Mouse (Mus musculus): Measurements from ENCODE around the gene Rrp12. TPM values are rescaled to one million over a fixed set of nuclear protein-coding genes. Genes with fewer than 3 reads are reported as not detected.
"Not testable (repeated sequence)": the region's sequence is repeated elsewhere in the genome, so short reads cannot be mapped to it uniquely, and the experiment has no call there.

Gene Rrp12
- total RNA-seq, 2 experiments from 2014 or later: 10.4 to 18.9 TPM

- ATAC-seq (replicated peaks; ENCODE audit: poor library complexity): peak; percentile 62
Observed at GRCm38 (mm10) chr19:41906311-41907078, 10.5 kb upstream of the Rrp12 start.

- no peak for ATAC-seq (replicated peaks; ENCODE audit: poor library complexity)
Observed at GRCm38 (mm10) chr19:41905246-41905645, 9.3 kb upstream of the Rrp12 start.

GRCm38 (mm10) chr19:41902848-41903593 lies 7.0 kb upstream of the Rrp12 start:
- no peak for ATAC-seq (replicated peaks; ENCODE audit: poor library complexity)

- peak; percentile 41 for ATAC-seq (replicated peaks; ENCODE audit: poor library complexity)
Observed at GRCm38 (mm10) chr19:41901696-41902095, 5.7 kb upstream of the Rrp12 start.

GRCm38 (mm10) chr19:41900495-41901090 lies 4.6 kb upstream of the Rrp12 start:
- ATAC-seq (replicated peaks; ENCODE audit: poor library complexity): peak; percentile 53

- ATAC-seq (replicated peaks; ENCODE audit: poor library complexity): 0 out of 2 replicates have a peak, but pooled peaks have one; percentile 23
Observed at GRCm38 (mm10) chr19:41898860-41899259, 2.9 kb upstream of the Rrp12 start.

- no peak for ATAC-seq (replicated peaks; ENCODE audit: poor library complexity)
Observed at GRCm38 (mm10) chr19:41896319-41896711, 342 bp upstream of the Rrp12 start.

GRCm38 (mm10) chr19:41894959-41895358 lies 1.0 kb downstream of the Rrp12 start:
- ATAC-seq (replicated peaks; ENCODE audit: poor library complexity): 0 out of 2 replicates have a peak, but pooled peaks have one; percentile 11

- no peak for ATAC-seq (replicated peaks; ENCODE audit: poor library complexity)
Observed at GRCm38 (mm10) chr19:41888191-41888590, 7.8 kb downstream of the Rrp12 start.

- ATAC-seq (replicated peaks; ENCODE audit: poor library complexity): no peak
Observed at GRCm38 (mm10) chr19:41883882-41884281, 12.1 kb downstream of the Rrp12 start.

GRCm38 (mm10) chr19:41881842-41882241 lies 14.1 kb downstream of the Rrp12 start:
- ATAC-seq (replicated peaks; ENCODE audit: poor library complexity): no peak

GRCm38 (mm10) chr19:41874356-41874755 lies 21.6 kb downstream of the Rrp12 start:
- no peak for ATAC-seq (replicated peaks; ENCODE audit: poor library complexity)

GRCm38 (mm10) chr19:41872285-41872684 lies 23.7 kb downstream of the Rrp12 start:
- ATAC-seq (replicated peaks; ENCODE audit: poor library complexity): no peak

GRCm38 (mm10) chr19:41869946-41870345 lies 26.0 kb downstream of the Rrp12 start:
- not testable (repeated sequence) for ATAC-seq (replicated peaks; ENCODE audit: poor library complexity)

- no peak for ATAC-seq (replicated peaks; ENCODE audit: poor library complexity)
Observed at GRCm38 (mm10) chr19:41869296-41869695, 26.7 kb downstream of the Rrp12 start.

- ATAC-seq (replicated peaks; ENCODE audit: poor library complexity): no peak
Observed at GRCm38 (mm10) chr19:41866707-41867106, 29.3 kb downstream of the Rrp12 start.

- no peak for ATAC-seq (replicated peaks; ENCODE audit: poor library complexity)
Observed at GRCm38 (mm10) chr19:41857816-41858310, 38.1 kb downstream of the Rrp12 start.

- ATAC-seq (replicated peaks; ENCODE audit: poor library complexity): peak; percentile 68
Observed at GRCm38 (mm10) chr19:41857086-41857762, 38.7 kb downstream of the Rrp12 start.

- no peak for ATAC-seq (replicated peaks; ENCODE audit: poor library complexity)
Observed at GRCm38 (mm10) chr19:41852423-41852822, 43.5 kb downstream of the Rrp12 start.

- ATAC-seq (replicated peaks; ENCODE audit: poor library complexity): peak; percentile 10; the same call in 1 of the 2 replicates
Observed at GRCm38 (mm10) chr19:41850719-41851543, 45.0 kb downstream of the Rrp12 start.
